Mouse (Mus musculus): Measurements from ENCODE around the gene Glra4. TPM values are rescaled to one million over a fixed set of nuclear protein-coding genes. Genes with fewer than 3 reads are reported as not detected.

The Glra4 gene
- total RNA-seq (2017) = not detected in 3 replicates

DNA sequence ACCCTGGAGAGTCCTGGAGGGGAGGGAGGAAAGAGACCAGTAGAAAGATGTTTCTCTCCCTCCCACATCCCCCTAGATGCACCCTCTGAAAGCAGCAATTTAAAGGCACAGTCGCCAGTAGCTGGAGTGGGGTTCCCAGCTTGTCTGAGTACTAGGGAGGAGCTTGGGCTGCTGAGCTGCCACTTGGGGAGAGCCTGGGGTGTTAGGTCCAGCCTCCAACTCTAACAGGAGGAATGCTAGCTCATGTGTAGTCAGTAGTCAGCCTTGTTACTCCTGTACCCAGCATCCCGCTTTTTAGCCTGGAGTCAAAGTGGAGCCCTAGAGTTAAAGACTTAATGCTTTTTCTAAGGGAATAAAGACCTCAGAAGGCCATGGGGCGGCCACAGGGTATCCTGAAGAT is at the start of gene Glra4:
TSS of gene Glra4 (minus strand) at position 101 of the 400 bp plus-strand sequence.
- ATAC-seq (replicated peaks; ENCODE audit: insufficient number of reproducible peaks, low FRiP score, low TSS enrichment, poor library complexity, severe bottlenecking) = no peak

DNA sequence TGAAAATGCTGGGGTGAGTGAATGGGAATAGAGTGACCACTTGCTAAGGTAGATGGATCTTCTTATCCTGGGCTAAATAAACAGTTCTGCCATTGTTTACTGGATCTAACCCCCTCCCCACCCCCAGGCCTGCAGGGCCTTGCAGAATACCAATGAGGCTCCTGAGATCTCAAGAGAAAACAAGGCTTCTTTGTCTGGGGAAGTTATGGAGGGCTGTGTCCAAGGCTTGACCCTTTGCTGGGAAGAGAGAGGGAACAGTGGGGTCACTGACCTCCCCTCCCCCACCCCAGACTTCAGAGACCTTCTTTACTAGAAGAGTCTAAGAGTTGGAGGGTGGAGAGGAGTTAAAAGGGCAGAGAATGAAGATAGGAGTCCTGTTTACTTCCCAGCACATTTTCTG is 48.7 kb upstream of the Glra4 start:
- ATAC-seq (replicated peaks; ENCODE audit: insufficient number of reproducible peaks, low FRiP score, low TSS enrichment, poor library complexity, severe bottlenecking) = no peak

DNA sequence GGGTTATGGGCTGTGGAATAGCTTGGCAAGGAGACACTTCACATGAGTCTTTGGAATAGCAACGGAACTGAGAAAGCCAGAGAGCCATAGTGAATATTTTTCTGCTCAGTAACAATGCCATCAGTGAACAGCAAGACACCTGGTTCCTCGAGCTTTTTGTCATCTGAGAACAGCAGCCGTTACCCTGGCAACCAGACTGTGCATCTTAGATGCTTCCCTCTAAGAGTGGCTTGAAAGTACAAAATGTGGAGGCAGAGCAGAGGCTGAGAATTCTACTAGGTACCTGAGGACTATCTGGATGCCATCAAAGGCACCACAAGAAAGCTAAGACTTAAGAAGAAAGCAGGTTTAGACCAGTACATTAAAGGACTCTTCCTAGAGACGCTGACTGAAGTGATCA is 45.1 kb upstream of the Glra4 start:
- ATAC-seq (replicated peaks; ENCODE audit: insufficient number of reproducible peaks, low FRiP score, low TSS enrichment, poor library complexity, severe bottlenecking) = no peak

DNA sequence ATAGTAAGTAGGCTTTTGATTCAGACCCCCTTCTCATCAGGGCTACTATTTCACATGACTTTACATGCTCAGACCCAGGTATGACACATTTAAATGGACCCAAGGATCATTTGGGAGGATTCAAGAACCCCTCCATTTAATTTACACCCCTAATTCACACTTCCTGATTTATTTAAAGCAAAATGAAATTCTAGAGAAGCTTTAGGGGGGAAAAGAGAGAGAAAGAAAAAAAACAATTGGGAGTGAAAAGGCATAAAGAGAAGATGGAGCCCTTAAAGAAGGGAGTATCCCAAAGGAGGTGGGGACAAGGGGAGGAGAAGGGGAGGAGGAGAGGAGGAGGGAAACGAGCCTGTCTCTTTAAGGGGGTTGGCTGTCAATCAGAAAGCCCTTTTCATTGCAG is 42.4 kb upstream of the Glra4 start, which contains the start of gene Plp1:
TSS of gene Plp1 (plus strand) at position 301 of the 400 bp plus-strand sequence.
- ATAC-seq (replicated peaks; ENCODE audit: insufficient number of reproducible peaks, low FRiP score, low TSS enrichment, poor library complexity, severe bottlenecking) = no peak

DNA sequence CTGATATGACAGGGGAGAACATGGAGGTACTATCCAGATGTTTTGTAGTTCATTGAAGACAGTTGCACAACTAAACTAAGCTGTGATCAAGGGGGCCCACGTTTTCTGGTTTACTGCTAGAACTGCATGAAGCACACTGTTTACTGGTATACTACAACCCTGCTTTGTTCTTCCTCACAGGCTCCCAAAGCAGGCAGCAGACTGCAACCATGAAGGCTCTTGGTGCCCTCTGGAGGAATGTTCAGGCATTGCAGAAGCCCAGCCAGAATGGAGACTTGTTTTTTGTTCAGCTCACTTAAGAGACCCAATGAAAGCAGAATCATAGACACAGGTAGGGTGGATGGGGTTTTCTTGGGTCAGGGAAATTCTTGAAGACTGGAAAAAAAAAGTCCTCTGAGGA is 40.3 kb upstream of the Glra4 start:
- ATAC-seq (replicated peaks; ENCODE audit: insufficient number of reproducible peaks, low FRiP score, low TSS enrichment, poor library complexity, severe bottlenecking) = no peak

DNA sequence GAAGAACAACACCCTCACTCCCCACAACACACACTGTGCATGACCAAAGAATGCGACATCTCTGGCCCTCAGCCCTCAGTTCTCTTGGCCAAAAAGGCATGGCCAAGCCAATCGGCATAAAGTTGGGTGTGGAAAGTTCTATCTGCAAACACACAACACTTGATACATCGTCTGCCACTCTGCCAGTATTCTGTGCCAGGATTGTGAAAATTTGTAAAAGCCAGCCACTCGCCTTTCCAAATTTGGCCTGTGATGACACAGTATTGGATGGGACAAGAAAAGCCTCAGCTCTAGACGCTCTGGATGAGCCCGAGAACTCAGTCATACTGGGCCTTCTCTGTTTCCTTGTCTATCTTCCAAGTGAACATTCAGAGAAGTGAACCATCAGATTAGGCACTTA is 39.8 kb upstream of the Glra4 start:
- ATAC-seq (replicated peaks; ENCODE audit: insufficient number of reproducible peaks, low FRiP score, low TSS enrichment, poor library complexity, severe bottlenecking) = no peak

DNA sequence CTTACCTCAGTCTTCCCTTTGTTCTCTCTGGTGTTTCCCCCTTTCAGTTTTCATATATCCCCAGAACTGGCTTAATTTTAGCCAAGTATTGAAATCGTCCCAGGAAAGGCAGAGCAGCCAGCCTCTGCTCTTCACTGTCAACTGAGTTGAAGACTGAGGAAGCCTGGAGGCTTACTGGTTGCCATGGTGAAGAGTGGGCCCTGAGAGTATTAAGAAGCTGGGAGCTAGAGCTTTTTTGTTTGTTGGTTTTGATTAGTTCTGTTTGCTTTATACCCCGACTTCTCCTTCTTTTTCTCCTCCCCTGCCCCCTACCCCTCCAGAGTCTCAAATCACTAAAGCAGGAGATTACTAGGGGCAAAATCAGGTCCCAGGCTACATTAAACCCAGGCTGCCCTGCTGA is 17.3 kb upstream of the Glra4 start:
- ATAC-seq (replicated peaks; ENCODE audit: insufficient number of reproducible peaks, low FRiP score, low TSS enrichment, poor library complexity, severe bottlenecking) = no peak

DNA sequence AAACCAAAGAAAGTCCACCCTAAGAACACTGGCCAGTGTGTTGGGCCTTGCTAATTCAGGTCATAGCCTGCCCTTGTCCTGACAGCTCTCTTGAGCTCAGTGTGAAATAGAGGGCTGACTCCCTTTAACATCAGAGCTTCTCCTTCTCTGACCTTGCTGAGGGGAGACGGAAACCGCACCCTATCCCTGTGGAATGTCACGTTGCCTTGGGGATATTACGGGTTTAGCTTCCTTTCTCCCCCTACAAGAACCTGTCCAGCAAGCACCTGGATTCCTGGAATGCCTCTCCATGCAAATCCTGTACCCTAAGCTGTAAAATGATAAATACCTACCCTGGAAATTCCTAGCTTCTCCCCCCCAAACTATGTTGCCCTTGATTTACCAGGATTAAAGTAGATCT is 9.5 kb upstream of the Glra4 start:
- no peak for ATAC-seq (replicated peaks; ENCODE audit: insufficient number of reproducible peaks, low FRiP score, low TSS enrichment, poor library complexity, severe bottlenecking)

DNA sequence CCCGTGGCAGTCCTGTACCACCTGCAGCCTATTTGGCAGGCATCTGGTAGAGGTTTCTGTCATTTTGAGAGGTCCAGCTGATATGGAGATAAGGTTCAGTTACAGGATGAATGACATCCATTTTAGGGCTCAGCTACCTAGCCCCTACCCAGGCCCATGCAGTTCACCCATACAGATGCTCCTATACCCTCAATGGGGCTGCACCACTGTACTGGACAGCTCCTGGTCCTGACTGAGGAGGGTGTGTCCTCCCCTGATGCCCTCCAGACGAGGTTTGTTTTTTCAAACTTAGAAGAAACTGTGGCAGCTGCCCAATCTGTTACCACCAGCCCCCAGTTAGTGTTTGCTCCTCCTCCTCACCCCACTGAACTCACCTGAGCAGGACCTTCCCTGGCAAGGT is 679 bp downstream of the Glra4 start:
- ATAC-seq (replicated peaks; ENCODE audit: insufficient number of reproducible peaks, low FRiP score, low TSS enrichment, poor library complexity, severe bottlenecking) = no peak

DNA sequence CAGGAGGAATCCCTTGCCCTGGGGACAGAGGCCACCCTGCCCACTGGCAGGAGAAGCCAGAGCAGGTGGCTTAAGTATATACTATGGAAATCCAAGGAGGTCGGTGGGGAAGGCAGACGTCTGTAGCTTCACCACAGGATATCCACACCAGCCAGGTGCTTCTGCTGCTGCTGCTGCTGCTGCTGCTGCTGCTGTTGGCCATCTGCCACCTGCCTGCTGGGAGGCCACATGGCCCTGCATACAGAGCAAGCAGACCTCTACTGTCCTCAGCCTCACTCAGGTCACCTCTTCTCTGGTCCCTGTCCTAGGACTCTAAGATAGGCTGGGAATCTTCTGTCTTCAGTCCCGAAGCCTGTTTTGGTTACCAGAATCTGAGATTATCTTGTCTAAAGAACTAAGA is 1.9 kb downstream of the Glra4 start:
- no peak for ATAC-seq (replicated peaks; ENCODE audit: insufficient number of reproducible peaks, low FRiP score, low TSS enrichment, poor library complexity, severe bottlenecking)

DNA sequence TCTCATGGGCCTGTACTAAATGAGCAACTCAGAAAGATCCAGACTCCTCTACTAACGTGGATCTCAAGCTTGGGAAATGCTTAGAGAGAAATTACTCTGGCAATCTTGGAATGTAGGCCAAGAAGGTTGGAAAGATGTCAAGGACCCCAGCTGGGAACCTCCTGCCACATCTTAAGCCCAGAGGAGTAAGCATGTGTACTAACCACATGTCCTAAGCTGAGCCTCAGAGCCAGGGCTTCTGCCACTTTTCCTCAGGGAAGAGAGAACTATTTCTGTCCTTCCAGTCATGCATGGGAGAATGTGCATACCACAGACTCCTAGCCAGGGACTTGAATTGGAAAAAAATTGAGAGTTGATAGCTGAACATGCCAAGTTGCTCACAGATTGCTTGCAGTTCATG is 6.9 kb downstream of the Glra4 start:
- no peak for ATAC-seq (replicated peaks; ENCODE audit: insufficient number of reproducible peaks, low FRiP score, low TSS enrichment, poor library complexity, severe bottlenecking)

DNA sequence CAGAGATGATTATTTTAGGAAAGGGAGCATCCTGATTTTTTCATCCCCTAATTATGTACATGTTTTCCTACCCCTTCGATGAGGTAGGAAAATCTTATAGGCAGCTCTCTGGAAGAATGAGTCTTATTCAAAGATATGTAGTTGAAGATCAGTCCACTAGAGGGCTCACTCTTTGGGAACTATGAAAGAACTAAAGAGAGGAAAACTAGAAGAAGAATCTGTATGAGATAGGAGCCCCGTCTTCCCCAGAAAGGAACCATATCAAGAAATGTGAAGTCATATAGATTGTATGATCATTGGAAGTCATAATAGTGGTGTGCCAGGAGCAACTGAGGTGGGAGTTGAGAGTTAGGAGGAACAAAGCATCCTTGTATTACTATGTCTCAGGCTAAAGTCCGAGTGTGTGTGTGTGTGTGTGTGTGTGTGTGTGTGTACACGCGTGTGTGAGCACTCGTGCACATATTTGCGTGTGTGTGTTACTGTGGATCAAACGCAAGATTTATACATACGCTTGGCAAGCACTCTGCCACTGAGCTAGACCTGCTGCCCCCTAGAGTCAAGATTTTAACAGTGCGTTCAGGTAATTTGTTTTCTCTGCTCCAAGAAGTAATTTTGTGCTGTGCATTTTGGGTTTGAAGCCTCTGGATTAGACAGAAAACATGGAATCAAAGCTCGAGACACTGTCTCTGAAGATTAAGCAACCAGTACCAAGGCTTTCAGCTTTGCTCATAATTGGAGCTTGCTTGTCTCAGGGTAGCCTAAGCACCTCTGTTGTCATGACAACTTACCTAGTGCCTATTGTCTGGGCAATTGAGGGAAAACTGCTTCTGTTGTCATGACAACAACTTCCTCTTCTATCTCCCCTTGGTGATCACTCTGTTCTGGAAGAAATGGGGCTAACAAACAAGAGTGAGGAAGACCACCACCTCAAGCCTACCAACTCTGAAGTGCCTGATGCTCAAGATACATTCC is 18.6 kb downstream of the Glra4 start:
- ATAC-seq (replicated peaks; ENCODE audit: insufficient number of reproducible peaks, low FRiP score, low TSS enrichment, poor library complexity, severe bottlenecking) = no peak

DNA sequence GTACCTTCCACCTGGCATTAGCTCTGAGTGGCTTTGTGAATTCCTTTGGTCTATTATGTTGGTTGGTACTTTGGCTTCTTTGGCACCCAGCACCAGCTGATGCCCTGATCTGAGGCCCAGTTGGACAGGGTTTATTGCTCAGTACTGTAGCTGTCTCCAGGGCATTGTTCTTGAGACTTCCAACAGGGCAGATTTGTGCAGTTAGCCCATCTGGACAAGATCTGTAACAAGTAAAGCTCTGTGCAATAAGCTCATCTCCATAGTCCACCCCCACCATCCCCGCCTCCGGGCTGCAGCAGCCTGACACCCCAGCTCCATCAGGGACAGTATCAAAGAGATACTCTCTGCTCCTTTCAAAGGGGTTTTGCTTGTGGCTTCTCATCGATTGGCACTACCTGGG is 24.5 kb downstream of the Glra4 start:
- ATAC-seq (replicated peaks; ENCODE audit: insufficient number of reproducible peaks, low FRiP score, low TSS enrichment, poor library complexity, severe bottlenecking) = no peak

DNA sequence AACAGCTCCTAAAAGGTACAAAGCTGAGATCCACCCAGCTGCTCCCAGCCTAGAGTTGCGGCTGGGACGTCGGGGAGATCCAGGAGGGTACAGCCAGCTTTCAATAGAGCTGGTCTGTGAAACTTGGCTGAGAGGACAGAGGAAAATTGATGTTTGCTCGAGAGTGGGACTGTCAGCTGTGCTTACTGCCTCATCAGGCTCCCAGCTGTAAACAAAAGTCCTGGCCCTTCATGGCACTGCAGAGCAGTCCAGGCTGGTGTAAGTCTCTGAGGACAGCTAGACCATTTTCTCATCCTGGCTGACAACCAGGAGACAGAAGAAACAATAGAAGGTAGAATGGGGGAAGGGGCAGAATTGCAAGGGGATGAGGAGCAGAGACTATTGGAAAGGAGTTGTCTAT is 30.6 kb downstream of the Glra4 start:
- no peak for ATAC-seq (replicated peaks; ENCODE audit: insufficient number of reproducible peaks, low FRiP score, low TSS enrichment, poor library complexity, severe bottlenecking)

DNA sequence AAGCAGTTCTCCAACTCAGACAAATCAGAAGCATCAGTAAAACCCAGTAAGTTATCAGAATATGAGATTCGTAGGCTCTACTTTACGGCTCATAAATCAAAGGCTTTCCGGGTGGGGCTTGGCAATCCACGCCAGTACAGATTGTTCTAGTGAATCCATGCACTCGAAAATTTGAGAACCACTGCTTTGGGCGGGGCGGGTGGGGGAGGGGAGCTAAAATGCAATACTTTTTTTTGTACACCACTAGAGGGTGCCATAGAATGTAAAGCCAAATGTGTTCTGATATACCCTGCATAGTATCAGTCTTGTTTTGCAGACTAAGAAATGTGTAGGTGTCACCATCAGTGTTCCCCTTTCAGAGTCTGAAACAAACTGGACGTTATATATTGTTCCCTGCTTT is 35.3 kb downstream of the Glra4 start:
- ATAC-seq (replicated peaks; ENCODE audit: insufficient number of reproducible peaks, low FRiP score, low TSS enrichment, poor library complexity, severe bottlenecking) = no peak

DNA sequence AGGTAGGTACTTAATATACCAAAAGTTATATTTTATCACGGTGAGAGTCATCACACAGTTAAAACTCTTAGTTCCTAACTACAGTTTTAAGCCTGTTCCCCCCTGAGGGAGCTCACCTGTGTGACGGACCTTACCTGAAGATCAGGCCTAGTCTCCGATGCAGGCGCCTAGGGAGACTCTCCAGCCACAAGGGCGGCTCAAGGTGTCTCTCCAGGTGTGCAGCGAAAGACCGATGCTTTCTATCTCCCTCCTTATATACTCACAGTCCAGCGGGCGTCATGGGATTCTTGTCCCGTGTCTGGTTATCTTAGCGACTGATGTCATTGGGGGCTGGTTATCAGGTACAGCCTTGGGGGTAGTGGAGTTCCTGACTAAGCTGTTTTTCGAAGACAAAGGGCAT is 36.5 kb downstream of the Glra4 start, which contains the start of gene Morf4l2:
TSS of gene Morf4l2 (minus strand) at position 232 of the 400 bp plus-strand sequence.
- no peak for ATAC-seq (replicated peaks; ENCODE audit: insufficient number of reproducible peaks, low FRiP score, low TSS enrichment, poor library complexity, severe bottlenecking)

DNA sequence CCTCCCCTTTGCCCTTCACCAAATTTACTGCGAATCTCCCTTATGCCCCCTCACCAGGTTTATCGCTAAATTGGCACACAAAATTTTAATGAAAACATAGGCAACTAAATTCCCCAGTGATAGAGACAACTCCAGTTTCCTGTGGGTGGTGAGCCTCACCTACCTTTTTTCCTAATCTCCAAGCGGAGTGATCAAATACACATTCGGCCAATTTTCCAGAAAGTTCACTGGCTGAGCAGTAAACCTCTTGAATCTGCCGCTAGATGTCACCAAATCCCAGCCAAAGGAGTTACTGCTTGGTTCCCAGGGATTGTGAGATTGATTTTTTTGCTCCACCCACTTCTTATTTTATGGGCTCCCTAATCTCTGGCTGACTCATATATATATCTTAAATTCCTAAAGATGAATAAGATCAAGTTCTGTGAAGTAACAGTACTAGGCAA is 37.3 kb downstream of the Glra4 start:
- no peak for ATAC-seq (replicated peaks; ENCODE audit: insufficient number of reproducible peaks, low FRiP score, low TSS enrichment, poor library complexity, severe bottlenecking)

DNA sequence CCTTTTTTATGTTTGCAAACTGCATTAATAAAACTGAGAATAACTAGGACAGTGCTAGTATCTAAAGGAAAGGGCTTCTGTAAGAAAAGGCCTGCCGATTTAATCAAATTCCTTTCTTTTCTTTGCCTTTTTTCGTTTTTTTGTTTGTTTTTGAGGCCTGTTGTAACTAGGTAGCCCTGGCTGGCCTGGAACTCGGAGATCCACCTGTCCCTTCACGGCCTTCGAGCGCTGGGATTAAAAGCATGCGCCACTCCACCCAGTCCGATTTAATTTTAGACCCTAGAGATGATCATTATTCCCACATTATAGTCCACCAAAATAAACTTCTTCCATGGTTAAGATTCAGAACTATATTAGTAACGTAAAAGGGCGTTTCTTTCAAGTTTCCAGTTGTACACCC is 37.7 kb downstream of the Glra4 start:
- no peak for ATAC-seq (replicated peaks; ENCODE audit: insufficient number of reproducible peaks, low FRiP score, low TSS enrichment, poor library complexity, severe bottlenecking)

DNA sequence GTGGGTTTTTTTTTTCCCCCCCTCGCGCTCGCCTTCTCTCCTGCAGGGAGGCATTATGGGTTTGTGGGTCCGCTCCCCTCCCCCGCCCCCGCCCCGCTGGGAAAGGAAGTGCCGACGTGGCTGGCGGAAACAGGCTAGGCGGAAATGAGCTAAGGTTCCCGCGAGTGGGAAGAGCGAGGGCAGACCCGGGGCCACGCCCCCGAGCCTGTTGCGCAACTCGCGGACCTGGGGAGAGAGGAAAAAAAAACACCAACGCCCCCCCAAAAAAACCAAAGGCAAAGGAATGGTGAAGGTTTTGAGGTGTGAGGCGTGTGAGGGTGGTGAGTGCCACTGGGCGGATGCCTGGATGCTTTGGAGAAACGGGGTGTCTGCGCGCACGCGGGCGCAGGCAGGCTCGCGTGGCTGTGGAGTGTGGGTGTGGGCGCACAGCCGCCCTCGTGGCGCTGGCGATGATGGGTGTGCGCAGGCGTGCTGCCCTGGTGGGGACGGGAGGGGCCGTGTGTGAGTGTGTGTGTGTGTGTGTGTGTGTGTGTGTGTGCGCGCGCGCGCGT is 38.2 kb downstream of the Glra4 start:
- ATAC-seq (replicated peaks; ENCODE audit: insufficient number of reproducible peaks, low FRiP score, low TSS enrichment, poor library complexity, severe bottlenecking) = peak; percentile 19; the same call in 1 of the 2 replicates
